Comparison of ENCODE assay signal across 8 mouse cellular contexts in genomic region chr6:42372816-42373547, GRCm38 (mm10). TPM values are rescaled to one million over a fixed set of nuclear protein-coding genes. Genes with fewer than 3 reads are reported as not detected.
A peak's percentile ranks its signal among the peaks of the same experiment; 100 is the strongest.
DNase-seq lines count a peak whose midpoint lies in the region; ATAC-seq and TF ChIP-seq lines count a peak whose summit lies in the region.

Epha1 (minus strand) TSS chr6:42373268.

- H3K4me3 ChIP-seq in embryonic fibroblast, embryonic 13.5 days (ENCODE audit: insufficient read depth, low read length) = peak within 1 kb of the TSS; percentile 24
- H3K4me3 ChIP-seq in hindbrain, embryonic 14.5 days (replicated peaks; ENCODE audit: low read length) = peak within 1 kb of the TSS; percentile 42
- H3K4me3 ChIP-seq in limb, embryonic 15.5 days = peak within 1 kb of the TSS; percentile 50
- peak within 1 kb of the TSS; percentile 41 for H3K4me3 ChIP-seq in midbrain, embryonic 14.5 days (replicated peaks; ENCODE audit: low read depth, low read length)

- ATAC-seq in hindbrain, embryonic 14.5 days (ENCODE audit: low FRiP score) = peak; percentile 67; the same call in 1 of the 2 replicates
- peak; percentile 33; the same call in 1 of the 2 replicates for ATAC-seq in limb, embryonic 15.5 days (ENCODE audit: insufficient number of reproducible peaks, low FRiP score, low TSS enrichment, low read depth)
- ATAC-seq in midbrain, embryonic 14.5 days (ENCODE audit: low FRiP score, low TSS enrichment) = peak; percentile 68

- H3K9me3 ChIP-seq in hindbrain, embryonic 14.5 days (ENCODE audit: control insufficient read depth, low read length) = no peaks in the 10 kb centered on the region
- no peaks in the 10 kb centered on the region for H3K9me3 ChIP-seq in limb, embryonic 15.5 days
- H3K9me3 ChIP-seq in midbrain, embryonic 14.5 days (ENCODE audit: control insufficient read depth, low read length) = no peaks in the 10 kb centered on the region

- DNase-seq in ovary, postnatal 36 days (ENCODE audit: low spot score) = peak; percentile 67
- no peak for DNase-seq in ovary, postnatal 14 days (ENCODE audit: low spot score)
- DNase-seq in brain, adult 2 months (ENCODE audit: low read depth, low spot score) = peak; percentile 84
- DNase-seq in hindbrain, embryonic 14.5 days (ENCODE audit: low spot score) = peak; percentile 70
- peak; percentile 84 for DNase-seq in midbrain, embryonic 14.5 days
- DNase-seq in thymus, postnatal 10 days (ENCODE audit: low spot score in 2 of 2) = peak; percentile 46 to 74

- no peak for TF ChIP-seq CTCF in embryonic fibroblast, embryonic 13.5 days (IDR thresholded peaks at IDR 0.05; ENCODE audit: borderline replicate concordance, insufficient read depth, low read length)

- H3K4me1 ChIP-seq in embryonic fibroblast, embryonic 13.5 days (ENCODE audit: control insufficient read depth, insufficient read depth, low read length) = peaks cover 16% of the 10 kb centered on the region; the same call in 1 of the 2 replicates
- peaks cover 8% of the 10 kb centered on the region for H3K4me1 ChIP-seq in hindbrain, embryonic 14.5 days (replicated peaks; ENCODE audit: control insufficient read depth, insufficient read depth, low read length)
- peaks cover 27% of the 10 kb centered on the region for H3K4me1 ChIP-seq in limb, embryonic 15.5 days
- H3K4me1 ChIP-seq in midbrain, embryonic 14.5 days (ENCODE audit: control insufficient read depth, insufficient read depth, low read length) = peaks cover 13% of the 10 kb centered on the region

- no peaks in the 10 kb centered on the region for H3K36me3 ChIP-seq in hindbrain, embryonic 14.5 days (replicated peaks; ENCODE audit: control insufficient read depth, insufficient read depth)
- no peaks in the 10 kb centered on the region for H3K36me3 ChIP-seq in limb, embryonic 15.5 days
- H3K36me3 ChIP-seq in midbrain, embryonic 14.5 days (ENCODE audit: control insufficient read depth, insufficient read depth, low read length) = no peaks in the 10 kb centered on the region

- peak within 1 kb of the TSS; percentile 28 for H3K27ac ChIP-seq in embryonic fibroblast, embryonic 13.5 days (ENCODE audit: insufficient read depth, low read length)
- H3K27ac ChIP-seq in hindbrain, embryonic 14.5 days = no peak within 1 kb of the TSS
- H3K27ac ChIP-seq in limb, embryonic 15.5 days = peak within 1 kb of the TSS; percentile 70
- H3K27ac ChIP-seq in midbrain, embryonic 14.5 days (replicated peaks; ENCODE audit: low read depth, low read length) = no peak within 1 kb of the TSS

- H3K9ac ChIP-seq in hindbrain, embryonic 14.5 days = peak within 1 kb of the TSS; percentile 44; the same call in 1 of the 2 replicates
- H3K9ac ChIP-seq in limb, embryonic 15.5 days = peak within 1 kb of the TSS; percentile 54
- H3K9ac ChIP-seq in midbrain, embryonic 14.5 days (replicated peaks; ENCODE audit: low read length) = peak within 1 kb of the TSS; percentile 51; the same call in 1 of the 2 replicates

- peak within 1 kb of the TSS; percentile 93 for H3K4me2 ChIP-seq in hindbrain, embryonic 14.5 days (replicated peaks)
- peak within 1 kb of the TSS; percentile 86 for H3K4me2 ChIP-seq in limb, embryonic 15.5 days
- peak within 1 kb of the TSS; percentile 86 for H3K4me2 ChIP-seq in midbrain, embryonic 14.5 days (ENCODE audit: low read length)

- under 1% methylated on average over 34 of the region's 36 CpGs for WGBS in hindbrain, embryonic 14.5 days
- WGBS in limb, embryonic 15.5 days = under 1% methylated on average over 35 of the region's 36 CpGs
- WGBS in midbrain, embryonic 14.5 days = under 1% methylated on average over 36 of the region's 36 CpGs

- TF ChIP-seq POLR2A in embryonic fibroblast, embryonic 13.5 days (IDR thresholded peaks at IDR 0.05; ENCODE audit: low read depth, low read length) = no peak

- peaks cover 5% of the 10 kb centered on the region; the same call in 1 of the 2 replicates for H3K27me3 ChIP-seq in hindbrain, embryonic 14.5 days (ENCODE audit: control insufficient read depth, insufficient read depth, low read length)
- H3K27me3 ChIP-seq in limb, embryonic 15.5 days = no peaks in the 10 kb centered on the region
- 0 out of 2 replicates have a peak, but pooled peaks cover 5% of the 10 kb centered on the region for H3K27me3 ChIP-seq in midbrain, embryonic 14.5 days (ENCODE audit: control insufficient read depth, insufficient read depth, low read length)

RNA-seq across cellular contexts. Expression of gene Epha1, which starts in this region (rescaled TPM):
- polyA plus RNA-seq in embryonic fibroblast, embryonic 13.5 days (2011; ENCODE audit: insufficient read length, low read depth, missing spikeins) = 2.1 and 5.2 TPM in 2 replicates
- 0.16 and 0.24 TPM in 2 replicates for polyA plus RNA-seq in hindbrain, embryonic 14.5 days (2014; fragmentation: Nextera tagmentation; extraction: Ambion mirVana)
- 25.4 and 30.1 TPM in 2 replicates for polyA plus RNA-seq in limb, embryonic 15.5 days (2015; fragmentation: Nextera tagmentation; extraction: Ambion mirVana)
- 0.09 and 0.14 TPM in 2 replicates for polyA plus RNA-seq in midbrain, embryonic 14.5 days (2014; fragmentation: Nextera tagmentation; extraction: Ambion mirVana)

Comparison
In these comparisons a context has a peak if more than half of its experiments do, and no peak if none do; other contexts are left out.
1. Peak in DNase-seq, ATAC-seq, H3K4me3 ChIP-seq, H3K9ac ChIP-seq and H3K4me2 ChIP-seq in hindbrain, embryonic 14.5 days; RNA of the gene not detected or under 1 TPM.
2. Peak in DNase-seq, ATAC-seq, H3K4me3 ChIP-seq, H3K9ac ChIP-seq and H3K4me2 ChIP-seq in midbrain, embryonic 14.5 days; RNA of the gene not detected or under 1 TPM.
3. H3K27ac ChIP-seq: peak in embryonic fibroblast, embryonic 13.5 days (single experiment) and limb, embryonic 15.5 days (single experiment); none in hindbrain, embryonic 14.5 days (single experiment) and midbrain, embryonic 14.5 days (single experiment).
4. Peak in every context shown above with its lines, with median percentiles within 50 percentile points of each other: H3K4me3 ChIP-seq, ATAC-seq, H3K4me2 ChIP-seq and H3K9ac ChIP-seq.